In genomic region chr16:84873805-84874204, GRCm38 (mm10) we compare ENCODE assay signal across 35 mouse cellular contexts.
"Had no signal": no experiment of that assay in that cellular context is flagged by ENCODE, and none has a peak within 500 bp of the region (broad histone marks: within the 10 kb centered on the region; RNA-seq: fewer than 3 reads in every experiment).

No protein-coding gene starts in this region.

- ATAC-seq: hindbrain, embryonic 16.5 days; hindbrain, postnatal 0 days; inflammation-experienced regulatory T-cells, adult 6 months; intestine, embryonic 15.5 days; intestine, embryonic 16.5 days; intestine, postnatal 0 days had no signal

- DNase-seq: heart, adult 2 months; heart, postnatal 10 days; heart, postnatal 14 days; heart, postnatal 36 days; heart, postnatal 4 days; kidney, adult 11 months; kidney, adult 18-20 months; kidney, adult 2 months; kidney, adult 8-10 months; kidney, adult 9 months; kidney, postnatal 10 days; kidney, postnatal 14 days; kidney, postnatal 25 days; kidney, postnatal 36 days; kidney, postnatal 4 days; layer of hippocampus, adult 9-11 months had no signal

- H3K9ac ChIP-seq: heart, embryonic 12.5 days; heart, embryonic 13.5 days; heart, embryonic 15.5 days; hindbrain, embryonic 12.5 days; hindbrain, embryonic 13.5 days; hindbrain, embryonic 14.5 days; hindbrain, embryonic 15.5 days; intestine, embryonic 15.5 days; kidney, embryonic 15.5 days had no signal

- H3K9me3 ChIP-seq: heart, embryonic 10.5 days; heart, embryonic 12.5 days; heart, embryonic 13.5 days; heart, embryonic 15.5 days; hindbrain, embryonic 10.5 days; hindbrain, embryonic 12.5 days; hindbrain, embryonic 13.5 days; hindbrain, embryonic 15.5 days; intestine, embryonic 15.5 days; kidney, embryonic 15.5 days had no signal

- H3K4me1 ChIP-seq: heart, embryonic 10.5 days; heart, embryonic 15.5 days; intestine, embryonic 15.5 days had no signal

- H3K27me3 ChIP-seq: heart, embryonic 12.5 days; heart, embryonic 13.5 days; heart, embryonic 15.5 days; hindbrain, embryonic 12.5 days; hindbrain, embryonic 13.5 days; hindbrain, embryonic 15.5 days; intestine, embryonic 15.5 days; kidney, embryonic 15.5 days had no signal

- H3K36me3 ChIP-seq: heart, embryonic 10.5 days; heart, embryonic 12.5 days; heart, embryonic 13.5 days; heart, embryonic 15.5 days; hindbrain, embryonic 10.5 days; hindbrain, embryonic 12.5 days; hindbrain, embryonic 13.5 days; hindbrain, embryonic 15.5 days; intestine, embryonic 15.5 days; kidney, embryonic 15.5 days had no signal

- H3K27ac ChIP-seq: heart, adult 2 months; heart, embryonic 10.5 days; heart, embryonic 13.5 days; heart, embryonic 15.5 days; hindbrain, embryonic 10.5 days; hindbrain, embryonic 12.5 days; hindbrain, embryonic 13.5 days; hindbrain, embryonic 14.5 days; hindbrain, embryonic 15.5 days; hindbrain, postnatal 0 days; intestine, embryonic 15.5 days; kidney, embryonic 15.5 days; kidney, postnatal 0 days; layer of hippocampus, adult 2 months had no signal

- H3K4me2 ChIP-seq: heart, embryonic 11.5 days; heart, embryonic 12.5 days; heart, embryonic 13.5 days; heart, embryonic 15.5 days; hindbrain, embryonic 12.5 days; hindbrain, embryonic 13.5 days; hindbrain, embryonic 14.5 days; hindbrain, embryonic 15.5 days; intestine, embryonic 15.5 days; kidney, embryonic 15.5 days had no signal

- H3K4me3 ChIP-seq: heart, adult 2 months; heart, embryonic 10.5 days; heart, embryonic 12.5 days; heart, embryonic 13.5 days; heart, embryonic 15.5 days; hindbrain, embryonic 10.5 days; hindbrain, embryonic 12.5 days; hindbrain, embryonic 13.5 days; hindbrain, embryonic 15.5 days; intestine, embryonic 15.5 days; kidney, embryonic 15.5 days; layer of hippocampus, adult 2 months had no signal
